Comparison of ENCODE assay signal across 9 mouse cellular contexts in the genomic region with DNA sequence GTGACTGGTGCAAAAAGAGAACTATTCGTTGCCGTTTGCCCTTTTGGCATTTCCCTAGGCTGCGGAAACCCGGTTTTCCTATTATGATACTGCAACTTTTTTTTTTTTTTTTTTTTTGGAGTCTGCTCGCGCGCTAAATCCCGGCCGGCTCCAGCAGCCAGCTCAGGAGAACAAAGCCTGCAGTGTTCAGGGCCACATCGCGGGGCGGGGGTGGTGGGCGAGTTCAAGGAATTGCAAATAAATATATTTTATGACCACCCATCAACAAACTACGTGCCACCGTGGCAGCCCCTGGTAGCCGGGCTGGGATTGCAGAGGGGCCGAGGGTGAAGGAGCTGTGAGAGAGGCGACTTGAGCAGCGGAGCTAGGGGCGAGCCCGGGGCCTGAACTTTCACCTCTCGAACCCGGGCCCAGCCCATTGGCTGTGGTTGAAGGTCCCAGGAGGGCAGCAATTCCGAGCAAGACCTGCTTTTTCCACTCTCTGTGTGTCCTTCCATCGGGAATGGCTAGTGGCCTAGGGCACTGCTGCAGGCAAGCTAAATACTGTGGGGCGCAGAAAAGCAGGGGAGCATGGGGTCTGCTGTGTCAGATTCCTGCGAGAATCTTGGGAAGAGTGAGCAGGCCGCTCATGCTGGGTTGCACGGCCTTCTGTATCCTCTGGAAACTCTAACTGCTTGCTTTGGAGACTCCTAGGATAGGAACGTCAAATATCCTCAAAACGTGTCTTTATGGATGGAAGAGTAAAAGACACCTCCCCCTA. TPM values are rescaled to one million over a fixed set of nuclear protein-coding genes. Genes with fewer than 3 reads are reported as not detected.
DNase-seq lines count a peak whose midpoint lies in the region; ATAC-seq and TF ChIP-seq lines count a peak whose summit lies in the region.
"Had no signal": no experiment of that assay in that cellular context is flagged by ENCODE, and none has a peak within 500 bp of the region (broad histone marks: within the 10 kb centered on the region; RNA-seq: fewer than 3 reads in every experiment).

No protein-coding gene starts in this region.

- 9% methylated on average over 31 of the region's 31 CpGs for WGBS in forebrain, postnatal 0 days
- 20% methylated on average over 31 of the region's 31 CpGs for WGBS in intestine, postnatal 0 days
- WGBS in midbrain, postnatal 0 days, result 5% methylated on average over 31 of the region's 31 CpGs
- 16% methylated on average over 31 of the region's 31 CpGs for WGBS in thymus, adult 2 months

- no peak for TF ChIP-seq CTCF in ES-Bruce4 (IDR thresholded peaks at IDR 0.05; ENCODE audit: low read depth, low read length)
- no peak for TF ChIP-seq CTCF in forebrain, postnatal 0 days (IDR thresholded peaks at IDR 0.05; ENCODE audit: low read depth)
- no peak for TF ChIP-seq CTCF in intestine, postnatal 0 days (IDR thresholded peaks at IDR 0.05; ENCODE audit: low read depth)
- TF ChIP-seq CTCF in midbrain, postnatal 0 days (IDR thresholded peaks at IDR 0.05), result no peak
- no peak for TF ChIP-seq CTCF in thymus, adult 2 months (IDR thresholded peaks at IDR 0.05; ENCODE audit: borderline replicate concordance, control insufficient read depth, extremely low read depth, insufficient read depth, low read length, poor library complexity)

- H3K4me3 ChIP-seq in ES-Bruce4 (ENCODE audit: low read depth, low read length), result peak overlapping the region; percentile 25; the same call in 1 of the 2 replicates
- H3K4me3 ChIP-seq in forebrain, postnatal 0 days (ENCODE audit: low read depth, low read length), result peak overlapping the region; percentile 25
- 0 out of 2 replicates have a peak overlapping the region, but pooled peaks have one; percentile 1 for H3K4me3 ChIP-seq in intestine, postnatal 0 days (ENCODE audit: low read depth, low read length)
- H3K4me3 ChIP-seq in midbrain, postnatal 0 days (ENCODE audit: low read depth, low read length), result peak overlapping the region; percentile 17
- H3K4me3 ChIP-seq in thymus, adult 2 months (ENCODE audit: control insufficient read depth, insufficient read depth, low read length), result no peak overlapping the region
- H3K4me3 ChIP-seq: erythroblast, embryonic 14.5 days had no signal

- TF ChIP-seq POLR2A in ES-Bruce4 (IDR thresholded peaks at IDR 0.05; ENCODE audit: insufficient read depth, low read length), result no peak
- TF ChIP-seq POLR2A in thymus, adult 2 months (IDR thresholded peaks at IDR 0.05; ENCODE audit: control insufficient read depth, extremely low read depth, insufficient read depth, low read length, poor library complexity), result no peak

- peak overlapping the region; percentile 48 for H3K4me2 ChIP-seq in forebrain, postnatal 0 days (ENCODE audit: low read depth)
- H3K4me2 ChIP-seq in intestine, postnatal 0 days (replicated peaks; ENCODE audit: low read depth), result 0 out of 2 replicates have a peak overlapping the region, but pooled peaks have one; percentile 13
- H3K4me2 ChIP-seq in midbrain, postnatal 0 days (ENCODE audit: low read depth, low read length, poor library complexity, severe bottlenecking), result peak overlapping the region; percentile 57

- peak; percentile 35 to 36 for DNase-seq in cerebellum, postnatal 10 days
- no peak for DNase-seq in cerebellum, adult 9-11 months
- peak; percentile 37 for DNase-seq in forebrain, postnatal 0 days
- peak; percentile 16 for DNase-seq in midbrain, postnatal 0 days (ENCODE audit: low spot score)
- DNase-seq in layer of hippocampus, adult 11-12 months (ENCODE audit: low spot score), result no peak
- DNase-seq in thymus, adult 2 months, result no peak

- no peak overlapping the region for H3K9ac ChIP-seq in ES-Bruce4 (ENCODE audit: low read depth, poor library complexity, severe bottlenecking)
- peak overlapping the region; percentile 39; the same call in 1 of the 2 replicates for H3K9ac ChIP-seq in forebrain, postnatal 0 days
- H3K9ac ChIP-seq in intestine, postnatal 0 days (ENCODE audit: low read depth, low read length), result no peak overlapping the region
- H3K9ac ChIP-seq in midbrain, postnatal 0 days (replicated peaks; ENCODE audit: low read length, poor library complexity, severe bottlenecking), result 0 out of 2 replicates have a peak overlapping the region, but pooled peaks have one; percentile 24

- no peaks in the 10 kb centered on the region for H3K4me1 ChIP-seq in ES-Bruce4 (ENCODE audit: control insufficient read depth, insufficient read depth, low read length)
- H3K4me1 ChIP-seq in forebrain, postnatal 0 days (ENCODE audit: insufficient read depth), result peaks cover 4% of the 10 kb centered on the region; the same call in 1 of the 2 replicates
- H3K4me1 ChIP-seq in intestine, postnatal 0 days (replicated peaks; ENCODE audit: control insufficient read depth, insufficient read depth, low read length), result no peaks in the 10 kb centered on the region
- H3K4me1 ChIP-seq in midbrain, postnatal 0 days (ENCODE audit: insufficient read depth, low read length), result no peaks in the 10 kb centered on the region; the same call in 1 of the 2 replicates
- H3K4me1 ChIP-seq in thymus, adult 2 months (replicated peaks; ENCODE audit: control insufficient read depth, insufficient read depth, low read length), result peaks cover 10% of the 10 kb centered on the region; the same call in 1 of the 2 replicates

- TF ChIP-seq EP300 in ES-Bruce4 (IDR thresholded peaks at IDR 0.05; ENCODE audit: insufficient read depth, low read depth, low read length), result no peak

- H3K27ac ChIP-seq in ES-Bruce4 (ENCODE audit: insufficient read depth, low read length), result no peak overlapping the region
- H3K27ac ChIP-seq in forebrain, postnatal 0 days (ENCODE audit: low read depth, low read length), result no peak overlapping the region
- H3K27ac ChIP-seq in intestine, postnatal 0 days (ENCODE audit: low read depth, low read length), result no peak overlapping the region
- 0 out of 2 replicates have a peak overlapping the region, but pooled peaks have one; percentile 12 for H3K27ac ChIP-seq in midbrain, postnatal 0 days (ENCODE audit: low read depth, low read length)
- H3K27ac ChIP-seq in thymus, adult 2 months (ENCODE audit: control insufficient read depth, insufficient read depth, low read length), result no peak overlapping the region

- no peak for ATAC-seq in forebrain, postnatal 0 days
- ATAC-seq in intestine, postnatal 0 days, result no peak
- no peak for ATAC-seq in midbrain, postnatal 0 days (ENCODE audit: low FRiP score)

- peaks cover 14% of the 10 kb centered on the region for H3K27me3 ChIP-seq in ES-Bruce4 (ENCODE audit: control insufficient read depth, insufficient read depth, low read length, poor library complexity, severe bottlenecking)
- H3K27me3 ChIP-seq in forebrain, postnatal 0 days (ENCODE audit: insufficient read depth, low read length), result no peaks in the 10 kb centered on the region
- H3K27me3 ChIP-seq in intestine, postnatal 0 days (replicated peaks; ENCODE audit: control insufficient read depth, insufficient read depth, low read length), result peaks cover 39% of the 10 kb centered on the region
- H3K27me3 ChIP-seq in midbrain, postnatal 0 days (ENCODE audit: insufficient read depth, low read length), result 0 out of 2 replicates have a peak, but pooled peaks cover 7% of the 10 kb centered on the region
- peaks cover 9% of the 10 kb centered on the region; the same call in 1 of the 2 replicates for H3K27me3 ChIP-seq in thymus, adult 2 months (ENCODE audit: control insufficient read depth, insufficient read depth, low read length)

- H3K36me3 ChIP-seq in ES-Bruce4 (ENCODE audit: control insufficient read depth, insufficient read depth, low read length, poor library complexity, severe bottlenecking), result no peaks in the 10 kb centered on the region
- H3K36me3 ChIP-seq in forebrain, postnatal 0 days (ENCODE audit: insufficient read depth), result no peaks in the 10 kb centered on the region
- H3K36me3 ChIP-seq in intestine, postnatal 0 days (ENCODE audit: control insufficient read depth, insufficient read depth), result no peaks in the 10 kb centered on the region
- H3K36me3 ChIP-seq in midbrain, postnatal 0 days (ENCODE audit: insufficient read depth, low read length), result no peaks in the 10 kb centered on the region
- no peaks in the 10 kb centered on the region for H3K36me3 ChIP-seq in thymus, adult 2 months (ENCODE audit: control insufficient read depth, insufficient read depth, low read length)

- H3K9me3 ChIP-seq in ES-Bruce4 (replicated peaks; ENCODE audit: control insufficient read depth, insufficient read depth, low read length, poor library complexity, severe bottlenecking), result no peaks in the 10 kb centered on the region
- H3K9me3 ChIP-seq in forebrain, postnatal 0 days (ENCODE audit: low read length), result no peaks in the 10 kb centered on the region
- no peaks in the 10 kb centered on the region for H3K9me3 ChIP-seq in intestine, postnatal 0 days (ENCODE audit: control insufficient read depth)
- H3K9me3 ChIP-seq in midbrain, postnatal 0 days (ENCODE audit: low read length), result no peaks in the 10 kb centered on the region

RNA-seq across cellular contexts. Expression of gene Foxp2, which starts 2.9 kb away (rescaled TPM):
- polyA plus RNA-seq in ES-Bruce4 (2011; ENCODE audit: insufficient read depth, insufficient read length, low read depth, missing spikeins), result 1.3 and 1.5 TPM in 2 replicates
- total RNA-seq in forebrain, postnatal 0 days (2014; rRNA removed), result 39.6 and 50.8 TPM in 2 replicates
- 18.3 and 37.2 TPM in 2 replicates for polyA plus RNA-seq in forebrain, postnatal 0 days (2015; fragmentation: Nextera tagmentation; extraction: Ambion mirVana)
- polyA plus RNA-seq in intestine, postnatal 0 days (2015; fragmentation: Nextera tagmentation; extraction: Ambion mirVana), result 5.4 and 5.5 TPM in 2 replicates
- 103 and 113 TPM in 2 replicates for total RNA-seq in midbrain, postnatal 0 days (2014; rRNA removed)
- 69.5 and 71.4 TPM in 2 replicates for polyA plus RNA-seq in midbrain, postnatal 0 days (2015; fragmentation: Nextera tagmentation; extraction: Ambion mirVana)
- 0.36 and 0.85 TPM in 2 replicates for polyA plus RNA-seq in thymus, adult 2 months (2012; rRNA removed)

Comparison
In these comparisons a context has a peak if more than half of its experiments do, and no peak if none do; other contexts are left out.
1. DNase-seq: peak in cerebellum, postnatal 10 days (2 of 2), forebrain, postnatal 0 days (single experiment) and midbrain, postnatal 0 days (single experiment); none in cerebellum, adult 9-11 months (single experiment), layer of hippocampus, adult 11-12 months (single experiment) and thymus, adult 2 months (single experiment).
2. H3K9ac ChIP-seq: peak in forebrain, postnatal 0 days (single experiment) and midbrain, postnatal 0 days (single experiment); none in ES-Bruce4 (single experiment) and intestine, postnatal 0 days (single experiment).
3. Peak in every context shown above with its lines, with median percentiles within 50 percentile points of each other: H3K4me2 ChIP-seq.